Mouse (Mus musculus) thymus, adult 2 months (tissue): ENCODE measurements at regions not wholly inside any gene's neighbourhood (a gene's known extent, or its start where the extent isn't known, plus 50 kb on each side); places are given as distances from the start of the nearest gene placed in this dataset.
A peak's percentile ranks its signal among the peaks of the same experiment; 100 is the strongest.

Source experiments
- DNase-seq: peaks from one replicate; pipeline ENCODE4 v3.0.0; 2021
- H3K27ac ChIP-seq: fragments of 200-500 bp; 2 replicates; pipeline ENCODE4 v1.5.1; 2012; ENCODE audit warnings: low read length, control low read depth; ENCODE audit not compliant: control insufficient read depth, insufficient read depth
- H3K27me3 ChIP-seq: fragments of 200-500 bp; 2 replicates; pipeline ENCODE4 v1.6.1; 2012; ENCODE audit warnings: mild to moderate bottlenecking, low read length, moderate library complexity, mixed read lengths; ENCODE audit not compliant: control insufficient read depth, insufficient read depth
- H3K36me3 ChIP-seq: fragments of 200-500 bp; 2 replicates; pipeline ENCODE4 v1.6.1; 2012; ENCODE audit warnings: mild to moderate bottlenecking, low read length, moderate library complexity; ENCODE audit not compliant: control insufficient read depth, insufficient read depth
- H3K4me1 ChIP-seq: fragments of 200-500 bp; replicated peaks from 2 replicates; pipeline ENCODE4 v1.6.1; 2012; ENCODE audit warnings: low read length; ENCODE audit not compliant: control insufficient read depth, insufficient read depth
- H3K4me3 ChIP-seq: fragments of 200-500 bp; 2 replicates; pipeline ENCODE4 v1.5.1; 2012; ENCODE audit warnings: mild to moderate bottlenecking, low read length, control low read depth, moderate library complexity; ENCODE audit not compliant: control insufficient read depth, insufficient read depth
- CTCF ChIP-seq: fragments of 200-500 bp; IDR thresholded peaks from 2 replicates; pipeline ENCODE4 v1.5.1; 2012; ENCODE audit warnings: mild to moderate bottlenecking, control low read depth, low read length, moderate library complexity, borderline replicate concordance; ENCODE audit not compliant: control insufficient read depth, poor library complexity, insufficient read depth; ENCODE audit errors: extremely low read depth
- POLR2A ChIP-seq: fragments of 200-500 bp; IDR thresholded peaks from 2 replicates; pipeline ENCODE4 v1.6.1; 2012; ENCODE audit warnings: mild to moderate bottlenecking, low read length, control low read depth, moderate library complexity; ENCODE audit not compliant: control insufficient read depth, poor library complexity, insufficient read depth; ENCODE audit errors: extremely low read depth
- WGBS: fragments of 180-500 bp; shearing (Covaris S2); methylation state at CpG from one replicate; pipeline ENCODE4 v1.1.7; 2018; 5-methylcytosine and 5-hydroxymethylcytosine counted together

DNA sequence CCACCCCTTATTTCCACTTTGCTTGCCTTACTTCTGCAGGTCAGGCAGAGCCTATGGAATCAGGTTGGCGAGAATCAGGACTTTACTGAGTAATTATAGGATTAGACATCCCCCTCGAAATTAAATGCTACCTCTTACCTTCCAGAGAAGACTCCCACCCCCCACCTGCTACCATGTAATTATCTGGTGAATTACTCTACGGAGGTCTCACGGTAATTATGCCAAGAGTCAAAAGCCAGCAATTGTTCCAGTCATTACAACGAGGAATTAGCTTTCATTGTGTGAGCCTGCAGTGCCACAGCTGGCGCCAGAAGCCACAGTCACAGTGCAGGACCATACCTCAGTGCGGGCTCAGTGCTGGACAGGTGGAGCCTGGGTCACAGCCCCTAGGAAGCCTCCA is 72.4 kb downstream of the Tpra1 start:
- Histone ChIP-seq H3K4me3 (no peak overlapping the region), H3K4me1 (no peaks in the 10 kb centered on the region), H3K36me3 (no peaks in the 10 kb centered on the region), H3K27me3 (no peaks in the 10 kb centered on the region), H3K27ac (no peak overlapping the region)
- TF ChIP-seq POLR2A (no peak), CTCF (no peak)
- WGBS: 72% methylated on average over 7 of the region's 7 CpGs
- DNase-seq: no peak

DNA sequence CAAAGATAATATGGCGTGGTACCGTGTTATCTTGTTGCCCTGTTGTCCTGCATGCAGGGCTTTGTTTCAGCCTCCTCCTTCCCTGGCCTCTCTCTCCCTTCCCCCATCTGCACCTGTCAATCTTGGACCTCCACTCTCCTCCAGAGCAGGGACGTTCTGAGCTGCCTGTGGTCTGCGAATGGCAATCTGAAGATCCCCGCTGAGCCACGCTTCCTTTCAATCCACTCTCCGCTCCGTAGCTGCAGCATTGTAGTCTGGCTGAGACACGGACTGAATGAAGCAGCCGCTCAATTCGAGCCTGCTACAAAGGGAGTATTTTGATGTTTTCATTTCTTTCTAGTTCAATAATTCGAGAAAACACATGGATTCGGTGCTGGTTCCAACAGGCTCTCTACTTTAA is 74.5 kb downstream of the Tpra1 start:
- H3K4me3 ChIP-seq: no peak overlapping the region

DNA sequence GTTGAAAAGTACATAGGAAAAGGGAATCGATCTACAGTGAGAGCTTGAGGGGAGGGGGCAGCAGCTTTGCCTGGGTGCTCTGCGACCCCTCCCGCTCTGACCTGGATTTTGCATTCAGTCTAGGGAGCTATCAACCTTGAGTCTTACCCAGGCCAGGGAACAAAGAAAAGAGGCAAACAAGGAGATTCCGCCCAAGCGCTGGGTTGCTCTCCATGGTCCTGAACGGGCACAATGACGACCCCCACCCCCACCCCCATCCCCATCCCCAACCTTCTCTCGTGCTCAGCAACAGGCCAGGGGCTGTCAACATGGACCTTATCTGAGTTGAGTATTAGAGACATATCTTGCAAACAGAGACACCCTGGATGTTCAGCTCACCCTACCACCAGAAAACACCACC is 74.9 kb downstream of the Tpra1 start:
- H3K27ac ChIP-seq: no peak overlapping the region
- H3K27me3 ChIP-seq: no peaks in the 10 kb centered on the region
- whole genome bisulfite sequencing: 11% methylated on average over 8 of the region's 8 CpGs
- no peaks in the 10 kb centered on the region for H3K4me1 ChIP-seq
- H3K36me3 ChIP-seq: no peaks in the 10 kb centered on the region
- no peak for DNase-seq
- TF ChIP-seq POLR2A: no peak
- TF ChIP-seq CTCF: no peak
- H3K4me3 ChIP-seq: no peak overlapping the region

More for the DNA sequence above, 74.5 kb downstream of the Tpra1 start:
- Histone ChIP-seq H3K27me3 (no peaks in the 10 kb centered on the region), H3K4me1 (no peaks in the 10 kb centered on the region), H3K27ac (no peak overlapping the region), H3K36me3 (no peaks in the 10 kb centered on the region)
- TF ChIP-seq CTCF (no peak), POLR2A (no peak)
- DNase-seq: no peak
- 27% methylated on average over 13 of the region's 13 CpGs for WGBS

DNA sequence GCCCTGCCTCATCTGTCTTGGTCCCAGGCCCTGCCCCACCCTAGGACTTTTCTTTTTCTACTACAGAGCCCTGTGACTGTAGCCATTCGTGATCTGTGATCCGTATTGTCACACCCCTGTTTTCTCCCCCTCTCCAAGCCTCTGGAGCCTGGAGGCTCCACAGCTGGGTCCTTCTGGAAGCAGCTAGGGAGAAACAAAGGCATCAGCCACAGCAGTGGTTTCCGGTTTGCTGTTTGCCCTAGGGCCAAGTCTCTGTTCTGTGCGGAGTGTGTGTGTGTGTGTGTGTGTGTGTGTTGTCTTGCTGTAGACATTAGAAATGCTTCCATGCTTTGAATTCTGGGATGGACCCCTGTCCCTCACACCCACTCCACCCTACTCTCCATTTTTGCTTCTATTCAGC is 76.9 kb downstream of the Tpra1 start:
- H3K4me1 ChIP-seq: no peaks in the 10 kb centered on the region
- no peak overlapping the region for H3K4me3 ChIP-seq
- 73% methylated on average over 4 of the region's 4 CpGs for WGBS
- H3K27me3 ChIP-seq: no peaks in the 10 kb centered on the region
- DNase-seq: no peak
- H3K27ac ChIP-seq: no peak overlapping the region
- H3K36me3 ChIP-seq: no peaks in the 10 kb centered on the region
- TF ChIP-seq CTCF (no peak), POLR2A (no peak)

DNA sequence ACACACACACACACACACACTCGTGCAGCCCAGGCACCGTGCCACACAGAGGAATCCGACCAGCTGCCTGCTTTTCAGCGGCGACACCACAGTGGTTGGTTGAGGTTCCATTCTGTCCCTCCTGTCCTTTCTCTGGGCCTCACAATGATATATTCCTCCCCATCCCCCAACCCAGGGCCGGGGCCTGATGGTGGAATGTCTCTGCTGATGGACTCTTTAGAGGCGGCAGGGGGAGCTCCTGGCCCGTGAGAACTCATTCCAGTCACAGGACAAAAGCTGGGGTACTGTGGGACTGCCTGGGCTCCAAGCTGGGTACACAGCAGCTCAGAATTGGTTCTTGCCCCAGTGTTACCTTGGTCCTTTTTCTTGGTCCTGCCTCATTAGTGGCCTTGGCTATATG is 78.1 kb downstream of the Tpra1 start:
- Histone ChIP-seq H3K4me3 (no peak overlapping the region), H3K27ac (no peak overlapping the region), H3K27me3 (no peaks in the 10 kb centered on the region), H3K4me1 (no peaks in the 10 kb centered on the region), H3K36me3 (no peaks in the 10 kb centered on the region)
- WGBS: 12% methylated on average over 8 of the region's 8 CpGs
- TF ChIP-seq POLR2A (no peak), CTCF (peak; percentile 20; the same call in 1 of the 2 replicates)
- DNase-seq: peak; percentile 37

DNA sequence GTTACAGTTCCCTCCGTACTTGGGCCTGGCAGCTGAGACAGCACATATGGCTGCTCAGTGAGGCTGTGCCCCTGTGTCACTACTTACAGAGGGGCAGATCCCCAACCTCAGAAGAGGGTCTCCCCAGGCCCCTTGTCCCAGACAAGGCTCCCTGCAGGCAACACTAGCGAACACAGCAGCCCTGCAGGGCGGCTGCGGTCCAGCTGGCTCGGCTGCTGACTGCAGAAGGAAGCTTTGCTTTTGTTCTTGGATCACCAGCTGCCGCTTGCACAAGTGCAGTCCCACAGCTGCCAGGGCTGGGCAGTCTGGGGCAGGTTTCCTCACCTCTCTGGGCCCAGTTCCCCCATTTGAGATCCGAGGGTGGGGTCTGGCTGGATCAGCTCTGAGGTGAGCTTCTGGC is 79.5 kb downstream of the Tpra1 start:
- no peak for TF ChIP-seq POLR2A
- no peak for TF ChIP-seq CTCF
- Histone ChIP-seq H3K36me3 (no peaks in the 10 kb centered on the region), H3K27ac (no peak overlapping the region), H3K4me1 (no peaks in the 10 kb centered on the region), H3K27me3 (no peaks in the 10 kb centered on the region), H3K4me3 (no peak overlapping the region)
- WGBS: 67% methylated on average over 7 of the region's 7 CpGs
- DNase-seq: no peak

DNA sequence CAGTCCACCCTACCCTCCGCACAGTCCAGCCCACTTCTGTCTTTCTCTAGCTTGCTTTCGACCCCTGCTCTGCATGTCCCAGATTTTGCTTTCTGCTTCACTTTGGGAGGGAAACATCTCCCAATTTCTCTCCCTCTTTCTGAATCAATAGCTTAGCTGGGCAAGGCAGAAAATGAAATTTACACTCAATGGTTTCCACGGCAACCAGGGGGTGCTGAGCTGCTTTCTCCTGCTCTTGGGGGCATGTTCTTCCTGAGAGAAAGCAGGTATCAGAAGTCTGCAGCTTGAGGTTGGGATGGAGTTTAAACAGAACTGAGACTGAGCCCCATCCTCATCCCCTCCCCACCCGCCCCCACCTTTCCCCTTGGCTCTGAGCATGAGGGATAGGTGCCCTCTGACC is 82.1 kb downstream of the Tpra1 start:
- 87% methylated on average over 4 of the region's 4 CpGs for WGBS
- DNase-seq: no peak

More for the DNA sequence above, 82.1 kb downstream of the Tpra1 start:
- H3K4me3 ChIP-seq: no peak overlapping the region
- H3K27ac ChIP-seq: no peak overlapping the region
- H3K27me3 ChIP-seq: no peaks in the 10 kb centered on the region
- H3K36me3 ChIP-seq: no peaks in the 10 kb centered on the region
- TF ChIP-seq CTCF (no peak), POLR2A (no peak)
- no peaks in the 10 kb centered on the region for H3K4me1 ChIP-seq
